Mouse (Mus musculus): ENCODE measurements at regions not wholly inside any gene's neighbourhood (a gene's known extent, or its start where the extent isn't known, plus 50 kb on each side); places are given as distances from the start of the nearest gene placed in this dataset.

GRCm38 (mm10) chr15:41154551-41155151 is 1020.5 kb downstream of the 9330182O14Rik start:
- peak; percentile 7 for DNase-seq

GRCm38 (mm10) chr15:41155169-41155638 is 1021.0 kb downstream of the 9330182O14Rik start:
- DNase-seq = peak; percentile 66

DNA sequence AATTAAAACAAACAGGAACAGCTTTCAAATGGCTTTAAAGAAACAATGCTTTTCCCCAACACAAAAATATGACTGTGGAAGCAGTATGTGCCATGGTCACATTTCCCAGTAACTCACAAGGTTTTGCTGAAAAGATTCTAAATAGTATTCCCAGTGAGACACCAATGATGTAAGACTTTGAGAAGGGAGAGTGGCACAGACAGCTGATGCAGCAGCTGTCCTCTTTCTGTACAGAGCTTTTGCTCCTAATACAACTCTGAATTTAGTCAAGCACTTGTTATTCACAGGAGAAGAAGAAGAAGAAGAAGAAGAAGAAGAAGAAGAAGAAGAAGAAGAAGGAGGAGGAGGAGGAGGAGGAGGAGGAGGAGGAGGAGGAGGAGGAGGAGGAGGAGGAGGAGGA is 1023.6 kb downstream of the 9330182O14Rik start:
- no peak for DNase-seq

- DNase-seq = no peak
Measured at GRCm38 (mm10) chr15:41162268-41162667, 1028.1 kb downstream of the 9330182O14Rik start.

DNA sequence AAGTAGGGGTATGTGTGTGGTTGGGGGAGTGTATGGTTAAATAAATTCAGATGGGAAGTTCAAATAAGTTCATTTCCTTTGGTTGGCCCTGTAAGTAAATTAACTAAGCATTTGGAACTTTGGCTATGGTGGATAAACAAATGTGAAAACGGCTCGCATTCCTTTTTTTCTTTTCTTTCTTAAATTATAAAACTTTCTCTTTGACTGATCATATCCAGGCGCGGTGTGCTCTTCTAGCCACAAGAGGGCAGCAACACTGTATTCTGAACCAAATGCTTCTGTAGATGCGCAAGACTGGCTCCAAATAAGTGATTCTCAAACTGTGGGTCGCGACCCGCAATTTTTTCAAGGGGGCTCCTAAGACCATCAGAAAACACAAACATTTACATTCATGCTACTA is 1028.6 kb downstream of the 9330182O14Rik start:
- peak; percentile 79 for DNase-seq

GRCm38 (mm10) chr15:41163643-41164358 is 1029.6 kb downstream of the 9330182O14Rik start:
- DNase-seq = peak; percentile 83

DNA sequence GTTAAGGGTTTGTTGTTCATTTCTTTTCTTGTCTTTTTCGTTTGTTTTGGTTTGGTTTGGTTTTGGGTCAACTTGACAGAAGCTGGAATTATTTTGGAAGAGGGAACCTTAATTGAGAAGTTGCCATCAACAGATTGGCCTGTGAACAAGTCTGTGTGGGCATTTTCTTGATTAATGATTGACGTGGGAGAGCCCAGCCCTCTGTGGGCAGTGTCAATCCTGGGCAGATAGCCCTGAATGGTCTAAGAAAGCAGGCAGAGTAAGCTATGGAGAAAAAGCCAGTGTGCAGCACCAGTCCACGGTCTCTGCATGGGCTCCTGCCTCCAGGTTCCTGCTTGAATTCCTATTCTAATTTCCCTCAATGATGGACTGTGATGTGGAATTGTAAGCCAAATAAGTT is 1031.4 kb downstream of the 9330182O14Rik start:
- DNase-seq = no peak

DNA sequence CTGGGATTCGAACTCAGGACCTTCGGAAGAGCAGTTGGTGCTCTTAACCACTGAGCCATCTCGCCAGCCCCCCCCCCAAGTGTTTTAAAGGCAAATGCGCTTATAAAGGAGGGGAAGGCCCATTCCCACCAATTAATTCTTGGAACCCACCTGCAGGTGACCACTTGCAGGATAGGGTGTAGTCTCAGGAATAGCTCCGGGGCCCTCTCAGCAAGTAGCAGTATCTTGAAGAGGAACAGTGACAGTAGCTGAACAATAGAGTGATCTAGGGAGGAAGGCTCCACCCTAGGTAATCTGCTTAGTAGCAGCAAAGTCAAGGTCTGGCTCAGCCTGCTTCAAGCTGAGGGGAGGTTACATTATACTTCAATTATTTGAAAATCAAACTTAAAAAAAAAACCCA is 1056.6 kb downstream of the 9330182O14Rik start:
- no peak for DNase-seq

GRCm38 (mm10) chr15:41193240-41193639 is 1059.1 kb downstream of the 9330182O14Rik start:
- peak; percentile 58 for DNase-seq

DNA sequence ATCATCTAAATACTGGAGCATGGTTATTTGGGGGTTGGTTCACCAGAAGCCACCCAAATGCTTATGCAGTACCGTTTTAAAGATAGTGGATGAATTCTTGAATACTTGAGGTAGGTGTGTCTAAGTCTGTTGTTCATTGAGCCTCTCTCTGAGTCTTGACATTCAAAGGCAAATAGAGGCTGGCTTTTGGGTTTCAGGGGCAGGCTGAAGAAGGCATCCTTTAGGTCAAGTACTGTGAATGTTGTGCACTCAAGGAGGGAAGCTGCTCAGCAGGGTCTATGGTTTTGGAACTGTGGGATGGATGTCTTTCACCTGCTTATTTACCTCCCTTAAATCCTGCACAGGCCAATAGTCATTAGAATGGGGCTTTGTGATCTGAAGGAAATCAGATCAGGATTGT is 1089.6 kb downstream of the 9330182O14Rik start:
- no peak for DNase-seq

DNA sequence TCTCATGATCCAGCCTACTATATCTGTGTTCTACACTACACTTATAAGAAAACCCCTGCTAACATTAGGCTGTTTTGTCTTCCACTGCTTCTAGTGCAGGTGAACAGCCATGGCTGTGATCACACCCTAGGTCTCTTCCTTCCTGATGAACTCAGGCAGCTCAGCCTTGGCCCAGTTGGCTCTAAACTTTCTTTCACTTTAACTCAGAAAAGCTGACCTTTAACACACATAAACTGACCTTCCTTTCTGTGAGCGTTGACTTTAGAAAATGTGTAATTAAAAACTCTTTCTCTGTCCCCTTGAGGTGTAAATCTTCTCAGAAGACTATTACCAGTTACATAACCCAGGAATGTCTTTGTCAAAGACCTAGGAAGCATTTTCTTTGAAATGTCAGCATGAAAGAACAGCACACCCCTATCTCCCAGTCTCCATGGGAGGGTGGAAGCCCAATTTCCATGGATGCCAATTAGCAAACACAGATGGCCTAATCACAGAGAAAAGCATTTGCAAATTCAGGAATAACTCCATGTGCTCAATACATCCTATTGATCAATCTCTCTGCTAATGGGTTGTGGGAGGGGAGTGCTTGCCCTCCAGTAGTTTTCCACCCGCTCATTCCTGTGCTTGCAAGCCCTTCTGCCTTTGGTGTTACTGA is 1098.4 kb downstream of the 9330182O14Rik start:
- DNase-seq = no peak
